Mouse (Mus musculus) lung, postnatal 0 days (tissue): ENCODE measurements at regions not wholly inside any gene's neighbourhood (a gene's known extent, or its start where the extent isn't known, plus 50 kb on each side); places are given as distances from the start of the nearest gene placed in this dataset.

ENCODE experiments used
- ATAC-seq: fragments of 200-750 bp; cut with Nextera tagmentation; 2 replicates; pipeline ENCODE4 v1.8.0; 2017; ENCODE audit warnings: moderate library complexity
- DNase-seq: peaks from one replicate; pipeline ENCODE4 v3.0.0-alpha.2; 2016; ENCODE audit warnings: low spot score
- H3K27ac ChIP-seq: fragments of 300-500 bp; sonication (generic); 2 replicates; pipeline ENCODE4 v1.5.1; 2014; ENCODE audit warnings: antibody characterized with exemption, mild to moderate bottlenecking, low read length, mixed read lengths
- H3K27me3 ChIP-seq: fragments of 300-500 bp; sonication (generic); replicated peaks from 2 replicates; pipeline ENCODE4 v1.6.1; 2014; ENCODE audit warnings: low read length, mixed read lengths; ENCODE audit not compliant: insufficient read depth
- H3K36me3 ChIP-seq: fragments of 300-500 bp; sonication (generic); 2 replicates; pipeline ENCODE4 v1.6.1; 2014; ENCODE audit warnings: low read length, mixed read lengths; ENCODE audit not compliant: insufficient read depth
- H3K4me1 ChIP-seq: fragments of 300-500 bp; sonication (generic); 2 replicates; pipeline ENCODE4 v1.6.1; 2014; ENCODE audit warnings: antibody characterized with exemption, low read depth, low read length, mixed read lengths; ENCODE audit not compliant: insufficient read depth
- H3K4me2 ChIP-seq: fragments of 300-500 bp; sonication (generic); replicated peaks from 2 replicates; pipeline ENCODE4 v1.6.1; 2014; ENCODE audit warnings: low read depth, mild to moderate bottlenecking, low read length, moderate library complexity, mixed read lengths
- H3K4me3 ChIP-seq: fragments of 300-500 bp; sonication (generic); 2 replicates; pipeline ENCODE4 v1.5.1; 2014; ENCODE audit warnings: low read depth, low read length
- H3K9ac ChIP-seq: fragments of 300-500 bp; sonication (generic); replicated peaks from 2 replicates; pipeline ENCODE4 v1.6.1; 2014; ENCODE audit warnings: low read depth, mild to moderate bottlenecking
- H3K9me3 ChIP-seq: fragments of 300-500 bp; sonication (generic); 2 replicates; pipeline ENCODE4 v1.6.1; 2016; ENCODE audit warnings: low read length, mixed read lengths
- CTCF ChIP-seq: IDR thresholded peaks from 2 replicates; pipeline ENCODE4 v1.5.1; 2016; ENCODE audit warnings: antibody characterized with exemption, mild to moderate bottlenecking
- EP300 ChIP-seq: IDR thresholded peaks from 2 replicates; pipeline ENCODE4 v1.6.1; 2016; ENCODE audit warnings: antibody characterized with exemption, mild to moderate bottlenecking, control low read depth
- WGBS: fragments of 180-500 bp; shearing (Covaris S2); extraction: QIAGEN DNeasy Blood & Tissue Kit; methylation state at CpG from one replicate; pipeline ENCODE4 v1.1.7; 2014; 5-methylcytosine and 5-hydroxymethylcytosine counted together

DNA sequence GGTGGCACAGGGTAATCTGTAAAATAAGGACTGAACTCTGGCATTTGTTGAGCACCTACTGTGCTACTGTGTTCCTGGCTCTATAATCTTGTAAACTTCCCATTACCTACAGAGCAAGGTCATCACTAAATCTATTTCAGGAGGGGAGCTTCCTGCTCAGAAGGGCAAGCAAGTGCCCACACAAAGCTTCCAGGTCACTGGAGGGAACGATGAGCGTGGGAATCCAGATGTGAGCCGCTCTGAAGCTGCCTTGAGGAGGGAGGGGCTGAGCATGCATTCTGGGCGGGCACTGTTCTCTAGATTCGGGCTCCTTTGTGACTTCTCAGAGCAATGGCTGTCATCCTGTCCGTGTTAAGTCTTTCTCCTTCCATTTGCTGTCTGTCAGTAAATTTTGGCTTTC is 198.5 kb upstream of the Eef2kmt start:
- TF ChIP-seq CTCF, result no peak
- TF ChIP-seq EP300, result no peak
- H3K27ac ChIP-seq, result no peak overlapping the region
- ATAC-seq (no peak), DNase-seq (no peak)
- H3K4me1 ChIP-seq, result no peaks in the 10 kb centered on the region
- no peak overlapping the region for H3K9ac ChIP-seq
- no peak overlapping the region for H3K4me3 ChIP-seq
- H3K27me3 ChIP-seq, result no peaks in the 10 kb centered on the region
- WGBS, result 33% methylated on average over 6 of the region's 6 CpGs
- H3K36me3 ChIP-seq, result no peaks in the 10 kb centered on the region
- H3K4me2 ChIP-seq, result no peak overlapping the region
- H3K9me3 ChIP-seq, result no peaks in the 10 kb centered on the region

DNA sequence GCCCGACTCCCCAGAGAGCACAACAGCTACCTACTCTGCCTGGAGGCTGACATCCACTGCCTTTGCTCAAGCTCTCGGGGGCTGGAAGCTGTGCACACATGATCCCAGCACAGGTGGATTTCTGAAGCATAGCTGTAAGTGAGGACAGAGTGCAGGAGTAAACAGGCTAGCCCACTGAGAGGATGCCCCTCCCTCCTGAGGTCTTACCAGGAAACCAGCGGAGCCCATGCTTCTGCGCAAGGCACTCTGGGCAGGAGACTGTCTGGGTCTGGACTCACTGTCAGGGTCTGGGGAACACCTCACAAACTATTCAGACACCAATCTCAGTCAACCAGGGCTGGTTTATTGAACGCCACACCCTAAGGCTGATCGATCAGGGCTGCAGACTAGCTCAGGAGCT is 197.2 kb upstream of the Eef2kmt start:
- no peak overlapping the region for H3K27ac ChIP-seq
- no peak overlapping the region for H3K4me3 ChIP-seq
- no peaks in the 10 kb centered on the region for H3K36me3 ChIP-seq
- H3K9me3 ChIP-seq, result no peaks in the 10 kb centered on the region
- 59% methylated on average over 6 of the region's 6 CpGs for WGBS
- no peak for DNase-seq
- ATAC-seq, result no peak
- TF ChIP-seq EP300 (no peak), CTCF (no peak)
- H3K4me1 ChIP-seq, result no peaks in the 10 kb centered on the region
- no peak overlapping the region for H3K9ac ChIP-seq
- H3K4me2 ChIP-seq, result no peak overlapping the region
- H3K27me3 ChIP-seq, result no peaks in the 10 kb centered on the region

- Histone ChIP-seq H3K4me1 (no peaks in the 10 kb centered on the region), H3K4me2 (no peak overlapping the region), H3K9me3 (no peaks in the 10 kb centered on the region), H3K9ac (no peak overlapping the region), H3K36me3 (no peaks in the 10 kb centered on the region), H3K27me3 (no peaks in the 10 kb centered on the region), H3K4me3 (no peak overlapping the region), H3K27ac (no peak overlapping the region)
- DNase-seq (peak; percentile 13), ATAC-seq (no peak)
- no peak for TF ChIP-seq EP300
- no peak for TF ChIP-seq CTCF
- WGBS, result 60% methylated on average over 6 of the region's 6 CpGs
Observed at GRCm38 (mm10) chr16:5445776-5446175, 190.0 kb upstream of the Eef2kmt start.

- WGBS, result 52% methylated on average over 2 of the region's 2 CpGs
- H3K9ac ChIP-seq, result no peak overlapping the region
- no peak for ATAC-seq
- no peaks in the 10 kb centered on the region for H3K9me3 ChIP-seq
- peak; percentile 11 for DNase-seq
- no peak for TF ChIP-seq CTCF
- no peak for TF ChIP-seq EP300
- no peak overlapping the region for H3K27ac ChIP-seq
- H3K4me2 ChIP-seq, result no peak overlapping the region
- H3K36me3 ChIP-seq, result no peaks in the 10 kb centered on the region
- no peaks in the 10 kb centered on the region for H3K27me3 ChIP-seq
- no peak overlapping the region for H3K4me3 ChIP-seq
- H3K4me1 ChIP-seq, result no peaks in the 10 kb centered on the region
Observed at GRCm38 (mm10) chr16:5444785-5445184, 189.0 kb upstream of the Eef2kmt start.

DNA sequence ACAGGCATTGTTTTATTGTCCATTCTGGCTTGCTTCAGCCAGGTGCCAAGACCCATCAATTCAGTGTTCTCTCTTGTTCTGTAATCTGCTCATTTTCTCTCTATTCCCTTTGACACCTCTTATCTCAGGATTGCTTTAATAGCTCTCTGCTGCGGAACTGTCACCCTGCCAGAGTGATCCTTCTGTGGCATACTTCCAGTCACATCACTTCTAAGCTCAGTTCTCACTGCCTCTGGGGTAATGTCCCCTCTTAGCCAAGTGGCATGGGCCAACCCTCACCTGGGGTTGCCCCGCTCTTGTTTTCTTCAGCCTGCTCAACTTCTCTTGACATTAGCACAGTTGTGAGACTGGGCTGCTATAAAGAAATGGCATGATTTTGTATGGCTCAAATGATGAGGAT is 183.9 kb upstream of the Eef2kmt start:
- 79% methylated on average over 2 of the region's 2 CpGs for WGBS
- no peak for ATAC-seq

GRCm38 (mm10) chr16:5438405-5438804 is 182.6 kb upstream of the Eef2kmt start:
- no peaks in the 10 kb centered on the region for H3K4me1 ChIP-seq
- H3K9ac ChIP-seq, result no peak overlapping the region
- no peaks in the 10 kb centered on the region for H3K36me3 ChIP-seq
- ATAC-seq (no peak), DNase-seq (no peak)
- no peaks in the 10 kb centered on the region for H3K27me3 ChIP-seq
- no peaks in the 10 kb centered on the region for H3K9me3 ChIP-seq
- no peak overlapping the region for H3K4me2 ChIP-seq
- WGBS, result 78% methylated on average over 2 of the region's 2 CpGs
- no peak for TF ChIP-seq CTCF
- no peak for TF ChIP-seq EP300
- no peak overlapping the region for H3K4me3 ChIP-seq
- no peak overlapping the region for H3K27ac ChIP-seq

More for the DNA sequence above, 183.9 kb upstream of the Eef2kmt start:
- Histone ChIP-seq H3K4me3 (no peak overlapping the region), H3K27ac (no peak overlapping the region), H3K9ac (no peak overlapping the region), H3K4me1 (no peaks in the 10 kb centered on the region), H3K27me3 (no peaks in the 10 kb centered on the region), H3K9me3 (no peaks in the 10 kb centered on the region), H3K36me3 (no peaks in the 10 kb centered on the region), H3K4me2 (no peak overlapping the region)
- TF ChIP-seq EP300 (no peak), CTCF (no peak)
- no peak for DNase-seq

GRCm38 (mm10) chr16:5431689-5432088 is 175.9 kb upstream of the Eef2kmt start:
- Histone ChIP-seq H3K9me3 (no peaks in the 10 kb centered on the region), H3K4me3 (no peak overlapping the region), H3K27ac (no peak overlapping the region), H3K4me1 (no peaks in the 10 kb centered on the region), H3K27me3 (no peaks in the 10 kb centered on the region), H3K36me3 (no peaks in the 10 kb centered on the region), H3K9ac (no peak overlapping the region), H3K4me2 (no peak overlapping the region)
- WGBS, result 64% methylated on average over 5 of the region's 5 CpGs
- peak; percentile 27 for DNase-seq
- TF ChIP-seq EP300, result no peak
- ATAC-seq, result no peak
